Mouse (Mus musculus): ENCODE data around the gene Rbp3. TPM values are rescaled to one million over a fixed set of nuclear protein-coding genes. Genes with fewer than 3 reads are reported as not detected.

Gene Rbp3
- polyA plus RNA-seq, 1 experiment = not detected

GRCm38 (mm10) chr14:34000076-34000475 is 46.3 kb downstream of the Rbp3 start:
- Histone ChIP-seq H3K27ac (ENCODE audit: insufficient read depth, low read length) (no peak overlapping the region), H3K4me1 (ENCODE audit: control insufficient read depth, insufficient read depth, low read length) (no peaks in the 10 kb centered on the region), H3K4me3 (ENCODE audit: insufficient read depth, low read length) (no peak overlapping the region)
- TF ChIP-seq POLR2A (IDR thresholded peaks at IDR 0.05; ENCODE audit: extremely low read depth, insufficient read depth, low read length) = no peak
- TF ChIP-seq CTCF (IDR thresholded peaks at IDR 0.05; ENCODE audit: extremely low read depth, insufficient read depth, low read length) = no peak

DNA sequence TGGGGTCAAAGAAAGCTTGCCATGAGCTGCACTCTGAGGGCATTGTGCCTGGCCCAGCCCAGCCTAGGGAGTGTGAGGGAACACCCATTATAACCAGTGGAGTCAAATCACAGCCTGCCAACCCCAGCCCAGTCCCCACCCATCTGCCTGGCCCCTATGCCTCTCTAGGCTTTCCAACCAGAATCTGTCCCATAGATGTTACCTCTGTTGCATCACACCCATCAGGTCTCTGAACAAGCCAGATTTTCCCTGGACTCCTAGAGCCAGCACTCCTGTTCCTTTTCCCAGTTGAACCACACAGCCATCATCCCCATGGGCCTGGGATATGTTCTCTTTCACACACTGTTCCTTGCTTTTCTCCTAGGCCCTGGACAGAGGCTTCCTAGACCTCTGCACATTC is 47.6 kb downstream of the Rbp3 start:
- H3K27ac ChIP-seq (ENCODE audit: insufficient read depth, low read length) = no peak overlapping the region
- no peak overlapping the region for H3K4me3 ChIP-seq (ENCODE audit: insufficient read depth, low read length)
- TF ChIP-seq CTCF (IDR thresholded peaks at IDR 0.05; ENCODE audit: extremely low read depth, insufficient read depth, low read length) (no peak), POLR2A (IDR thresholded peaks at IDR 0.05; ENCODE audit: extremely low read depth, insufficient read depth, low read length) (no peak)
- no peaks in the 10 kb centered on the region for H3K4me1 ChIP-seq (ENCODE audit: control insufficient read depth, insufficient read depth, low read length)

DNA sequence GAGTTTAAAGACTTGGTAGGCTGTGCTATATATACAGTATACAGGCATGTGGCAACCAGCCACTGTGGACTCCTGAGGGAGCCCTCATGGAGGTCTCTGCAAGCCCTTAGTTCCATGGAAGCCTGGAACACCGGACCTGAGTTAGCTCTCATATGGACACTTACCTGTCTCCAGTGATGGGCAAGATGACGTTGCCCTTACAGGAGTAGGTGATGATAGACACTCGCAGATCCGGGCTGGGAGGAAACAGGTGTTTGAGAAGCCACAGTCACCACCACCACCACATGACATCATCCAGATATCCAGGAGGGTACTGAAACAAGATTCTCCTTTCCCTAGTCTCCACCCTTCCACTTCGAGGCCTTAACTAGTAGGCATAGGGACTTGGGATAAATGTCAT is 48.6 kb downstream of the Rbp3 start:
- TF ChIP-seq CTCF (IDR thresholded peaks at IDR 0.05; ENCODE audit: extremely low read depth, insufficient read depth, low read length) (no peak), POLR2A (IDR thresholded peaks at IDR 0.05; ENCODE audit: extremely low read depth, insufficient read depth, low read length) (no peak)
- Histone ChIP-seq H3K4me3 (ENCODE audit: insufficient read depth, low read length) (no peak overlapping the region), H3K4me1 (ENCODE audit: control insufficient read depth, insufficient read depth, low read length) (no peaks in the 10 kb centered on the region), H3K27ac (ENCODE audit: insufficient read depth, low read length) (no peak overlapping the region)

Other genes starting within 250 kb of the Rbp3 start
- 3.8 and 4.2 TPM in 2 replicates for gene Gdf10, start 30.4 kb upstream of the Rbp3 start, polyA plus RNA-seq (2012; rRNA removed)
- not detected in 2 replicates for gene Gdf2, start 13.0 kb upstream of the Rbp3 start, polyA plus RNA-seq (2012; rRNA removed)
- 3.1 and 3.4 TPM in 2 replicates for gene Zfp488, start 24.8 kb downstream of the Rbp3 start, polyA plus RNA-seq (2012; rRNA removed)
- gene Gm30083, start 61.2 kb downstream of the Rbp3 start, polyA plus RNA-seq (2012; rRNA removed) = not detected in 2 replicates
- gene Gm5460, start 62.8 kb downstream of the Rbp3 start, polyA plus RNA-seq (2012; rRNA removed) = not detected in 2 replicates
- gene Antxrl, start 98.7 kb downstream of the Rbp3 start, polyA plus RNA-seq (2012; rRNA removed) = not detected in 2 replicates
- gene Anxa8, start 132.0 kb downstream of the Rbp3 start, polyA plus RNA-seq (2012; rRNA removed) = 0.44 and 0.86 TPM in 2 replicates
- gene A630023A22Rik, start 148.8 kb downstream of the Rbp3 start, polyA plus RNA-seq (2012; rRNA removed) = not detected in 2 replicates
- not detected in 2 replicates for gene Npy4r, start 198.5 kb downstream of the Rbp3 start, polyA plus RNA-seq (2012; rRNA removed)
- gene Gprin2, start 247.7 kb downstream of the Rbp3 start, polyA plus RNA-seq (2012; rRNA removed) = 0.44 and 0.51 TPM in 2 replicates

Data from cortical plate, adult 2 months (tissue).